In the genomic region with DNA sequence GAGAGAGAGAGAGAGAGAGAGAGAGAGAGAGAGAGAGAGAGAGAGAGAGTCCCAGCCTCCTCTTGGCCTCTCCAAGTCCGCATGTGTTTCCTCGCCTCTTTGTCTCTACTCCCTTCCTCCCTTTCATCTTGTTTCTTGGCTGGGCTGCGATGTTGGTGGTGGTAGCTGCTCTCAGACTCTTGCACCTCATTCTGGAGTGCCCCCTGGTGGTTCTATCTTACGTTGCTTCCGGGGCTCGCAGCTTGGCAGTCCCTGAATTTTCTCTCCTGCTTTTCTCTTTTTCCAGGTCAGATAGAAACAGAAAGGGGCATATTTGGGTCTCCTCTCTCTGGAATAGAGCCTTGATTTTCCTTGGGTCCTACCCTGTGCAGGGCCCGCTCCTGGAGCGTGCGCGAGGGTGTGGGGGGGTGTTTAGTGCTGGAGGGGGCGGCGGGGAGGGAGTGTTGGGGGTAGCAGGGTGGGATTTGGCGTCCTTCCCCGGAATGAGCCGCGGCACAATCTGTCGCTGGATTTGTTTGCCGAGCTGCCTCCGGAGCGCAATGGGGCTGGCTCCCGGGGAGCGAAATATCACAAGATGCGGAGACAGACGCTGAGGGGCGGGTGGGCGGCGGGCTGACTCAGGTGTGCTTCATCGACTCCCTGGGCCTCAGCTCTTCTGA, we compare ENCODE assay signal across 8 mouse cellular contexts. TPM values are rescaled to one million over a fixed set of nuclear protein-coding genes. Genes with fewer than 3 reads are reported as not detected.
DNase-seq lines count a peak whose midpoint lies in the region; ATAC-seq and TF ChIP-seq lines count a peak whose summit lies in the region.

No protein-coding gene starts in this region.

- peak; percentile 21; the same call in 1 of the 2 replicates for ATAC-seq in hindbrain, postnatal 0 days
- peak; percentile 56 for ATAC-seq in megakaryocyte-erythroid progenitor cell, adult 5-6 weeks (replicated peaks; ENCODE audit: low FRiP score, low TSS enrichment, poor library complexity, severe bottlenecking)
- ATAC-seq in cerebellum, adult (ENCODE audit: insufficient number of reproducible peaks, low FRiP score, low TSS enrichment), result no peak

- DNase-seq in MN1 (ENCODE audit: low spot score), result peak; percentile 45
- peak; percentile 65 to 69 for DNase-seq in gastrocnemius, adult 8-10 months (ENCODE audit: low spot score in 2 of 2)
- peak; percentile 80 for DNase-seq in hindbrain, postnatal 0 days (ENCODE audit: low spot score)
- DNase-seq in left cerebral cortex, postnatal 36 days (ENCODE audit: low spot score in 2 of 2), result peak; percentile 79 to 80
- DNase-seq in right cerebral cortex, postnatal 25 days, result peak; percentile 80

- peaks cover 30% of the 10 kb centered on the region; the same call in 1 of the 2 replicates for H3K27me3 ChIP-seq in hindbrain, postnatal 0 days (ENCODE audit: insufficient read depth, low read length)

- H3K36me3 ChIP-seq in hindbrain, postnatal 0 days (ENCODE audit: insufficient read depth, low read length), result no peaks in the 10 kb centered on the region

- H3K9ac ChIP-seq in hindbrain, postnatal 0 days (replicated peaks; ENCODE audit: low read length), result peak overlapping the region; percentile 37; the same call in 1 of the 2 replicates

- no peaks in the 10 kb centered on the region for H3K9me3 ChIP-seq in hindbrain, postnatal 0 days (ENCODE audit: low read length)

- under 1% methylated on average over 28 of the region's 28 CpGs for WGBS in hindbrain, postnatal 0 days

- intact Hi-C loops in left cerebral cortex, postnatal 36 days (cut with DNase I), result loop anchor here (2.0 to 5.0 kb wide), 4 partner anchors 20 to 159 kb away; a partner anchor contains a TSS

- peaks cover 9% of the 10 kb centered on the region for H3K4me1 ChIP-seq in brown adipose tissue, adult 24 weeks (ENCODE audit: control insufficient read depth, insufficient read depth, insufficient read length, low read length)
- H3K4me1 ChIP-seq in hindbrain, postnatal 0 days (ENCODE audit: insufficient read depth, low read length), result no peaks in the 10 kb centered on the region; the same call in none of the 2 replicates

- H3K4me3 ChIP-seq in brown adipose tissue, adult 24 weeks (ENCODE audit: insufficient read depth, low read depth, low read length), result peak overlapping the region; percentile 69; the same call in 1 of the 2 replicates
- peak overlapping the region; percentile 32 for H3K4me3 ChIP-seq in hindbrain, postnatal 0 days (ENCODE audit: low read length)

- peak; percentile 62 for TF ChIP-seq CTCF in hindbrain, postnatal 0 days (IDR thresholded peaks at IDR 0.05; ENCODE audit: low read depth)

- H3K27ac ChIP-seq in brown adipose tissue, adult 24 weeks (replicated peaks; ENCODE audit: low read depth, low read length), result no peak overlapping the region
- no peak overlapping the region; the same call in 1 of the 2 replicates for H3K27ac ChIP-seq in hindbrain, postnatal 0 days

- H3K4me2 ChIP-seq in hindbrain, postnatal 0 days (ENCODE audit: low read depth, low read length), result peak overlapping the region; percentile 60

RNA-seq across cellular contexts. Expression of a gene that starts 2.3 kb away (rescaled TPM):
- polyA plus RNA-seq in brown adipose tissue, adult 24 weeks (2012; ENCODE audit: insufficient read depth, insufficient read length, missing spikeins), result 1.5 TPM in 1 of 2 replicates, not detected in the other
- under 1 TPM in 3 of 4 experiments, not detected in 1; 0.19 to 0.62 (median 0.43) TPM for total RNA-seq in gastrocnemius, adult 8-10 months (2022)
- total RNA-seq in hindbrain, postnatal 0 days (2014; rRNA removed), result 10.1 and 12.2 TPM in 2 replicates
- polyA plus RNA-seq in hindbrain, postnatal 0 days (2015; fragmentation: Nextera tagmentation; extraction: Ambion mirVana), result 4.2 and 4.3 TPM in 2 replicates
- 10 to 100 TPM; 90.0 to 92.0 TPM for total RNA-seq in left cerebral cortex, postnatal 36 days (2021)
- total RNA-seq in megakaryocyte-erythroid progenitor cell, adult 5-6 weeks (2014; fragmentation: Nextera tagmentation), result not detected in 2 replicates
- not detected in 2 replicates for total RNA-seq in megakaryocyte-erythroid progenitor cell, adult 5-6 weeks (2017)

RNA-seq across cellular contexts. Expression of a gene that starts 47.6 kb away (rescaled TPM):
- polyA plus RNA-seq in brown adipose tissue, adult 24 weeks (2012; ENCODE audit: insufficient read depth, insufficient read length, missing spikeins), result 18.5 and 18.6 TPM in 2 replicates
- 10 to 100 TPM; 10.9 to 29.6 (median 17.7) TPM for total RNA-seq in gastrocnemius, adult 8-10 months (2022)
- 4.9 and 9.7 TPM in 2 replicates for total RNA-seq in hindbrain, postnatal 0 days (2014; rRNA removed)
- 4.1 and 6.4 TPM in 2 replicates for polyA plus RNA-seq in hindbrain, postnatal 0 days (2015; fragmentation: Nextera tagmentation; extraction: Ambion mirVana)
- total RNA-seq in left cerebral cortex, postnatal 36 days (2021), result under 1 TPM; 0.29 to 0.32 TPM
- total RNA-seq in megakaryocyte-erythroid progenitor cell, adult 5-6 weeks (2014; fragmentation: Nextera tagmentation), result 118 and 137 TPM in 2 replicates
- total RNA-seq in megakaryocyte-erythroid progenitor cell, adult 5-6 weeks (2017), result 65.3 and 108 TPM in 2 replicates

RNA-seq across cellular contexts. Expression of a gene that starts 50.1 kb away (rescaled TPM):
- 2.6 and 3.5 TPM in 2 replicates for polyA plus RNA-seq in brown adipose tissue, adult 24 weeks (2012; ENCODE audit: insufficient read depth, insufficient read length, missing spikeins)
- total RNA-seq in gastrocnemius, adult 8-10 months (2022), result 10 to 100 TPM in 3 of 4 experiments, 1 to 10 TPM in 1; 8.0 to 28.2 (median 14.4) TPM
- 5.8 and 9.3 TPM in 2 replicates for total RNA-seq in hindbrain, postnatal 0 days (2014; rRNA removed)
- 1.3 and 1.5 TPM in 2 replicates for polyA plus RNA-seq in hindbrain, postnatal 0 days (2015; fragmentation: Nextera tagmentation; extraction: Ambion mirVana)
- total RNA-seq in left cerebral cortex, postnatal 36 days (2021), result under 1 TPM; 0.25 to 0.32 TPM
- total RNA-seq in megakaryocyte-erythroid progenitor cell, adult 5-6 weeks (2014; fragmentation: Nextera tagmentation), result 96.3 and 117 TPM in 2 replicates
- 40.1 and 70.3 TPM in 2 replicates for total RNA-seq in megakaryocyte-erythroid progenitor cell, adult 5-6 weeks (2017)
